8 mouse cellular contexts compared by ENCODE assay signal in the genomic region with DNA sequence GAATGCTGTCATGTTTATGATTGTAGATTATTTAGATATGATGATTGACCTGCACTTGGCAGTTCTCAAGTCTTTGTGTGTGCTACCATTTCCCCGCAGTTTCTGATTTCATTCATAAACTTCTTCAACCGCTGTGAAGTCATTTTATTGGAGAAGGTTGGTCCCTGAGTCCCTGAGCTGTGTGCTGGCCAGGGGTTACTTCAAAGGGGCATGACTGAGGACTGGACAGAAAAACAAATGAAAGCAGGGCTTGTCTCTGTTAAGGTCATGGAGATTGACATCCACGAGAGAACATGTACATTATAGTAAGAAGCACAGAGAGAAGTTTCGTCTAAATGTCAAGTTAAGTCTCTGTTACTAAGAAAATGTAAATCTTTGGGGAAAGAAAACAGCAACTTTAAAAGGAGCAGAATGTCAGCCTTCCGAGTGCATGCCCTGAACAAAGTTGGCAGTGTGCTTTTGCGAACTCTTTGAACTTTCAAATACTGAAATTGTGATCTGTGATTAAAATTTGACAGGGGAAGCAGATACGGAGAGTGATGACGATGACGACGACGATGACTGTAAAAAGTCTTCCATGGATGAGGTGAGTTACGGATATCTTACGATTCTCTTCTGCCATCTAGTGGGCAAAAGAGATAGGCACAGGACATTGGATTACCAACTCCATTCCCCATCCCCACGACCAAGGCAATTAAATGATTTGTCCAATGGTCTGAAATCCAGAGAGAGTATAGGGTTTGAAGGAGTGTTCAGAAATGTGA.
A peak's percentile ranks its signal among the peaks of the same experiment; 100 is the strongest.
DNase-seq lines count a peak whose midpoint lies in the region; ATAC-seq and TF ChIP-seq lines count a peak whose summit lies in the region.

No protein-coding gene starts in this region.

- TF ChIP-seq POLR2A in CH12.LX (IDR thresholded peaks at IDR 0.05; ENCODE audit: low read depth, low read length) = no peak
- no peak for TF ChIP-seq POLR2A in myocyte (IDR thresholded peaks at IDR 0.05; ENCODE audit: insufficient read length, low read depth)

- WGBS in heart, embryonic 12.5 days = 10% methylated on average over 14 of the region's 14 CpGs
- 10% methylated on average over 14 of the region's 14 CpGs for WGBS in limb, embryonic 11.5 days

- dilution Hi-C loops in CH12.LX (cut with MboI; ENCODE audit: extremely low pct_ligation_motif_present, extremely low pct_unique_long_range_greater_than_20kb, low sequenced_read_pairs) = no loop called here

- in situ Hi-C loops in CH12.LX (cut with MboI; ENCODE audit: low pct_ligation_motif_present, low pct_unique_long_range_greater_than_20kb, low sequenced_read_pairs) = loop anchor here (25.0 kb wide), 1 partner anchor 643 kb away; no protein-coding TSS in a partner anchor

- H3K27ac ChIP-seq in CH12.LX (ENCODE audit: insufficient read depth, low read depth) = no peak overlapping the region
- H3K27ac ChIP-seq in heart, embryonic 12.5 days (ENCODE audit: poor library complexity, severe bottlenecking) = no peak overlapping the region
- no peak overlapping the region for H3K27ac ChIP-seq in limb, embryonic 11.5 days (replicated peaks; ENCODE audit: low read depth, low read length)

- H3K4me2 ChIP-seq in CH12.LX (ENCODE audit: insufficient read depth, low read depth, poor library complexity, severe bottlenecking) = no peak overlapping the region
- peak overlapping the region; percentile 65 for H3K4me2 ChIP-seq in heart, embryonic 12.5 days
- peak overlapping the region; percentile 36; the same call in 1 of the 2 replicates for H3K4me2 ChIP-seq in limb, embryonic 11.5 days (ENCODE audit: low read depth, severe bottlenecking)
- peak overlapping the region; percentile 91 for H3K4me2 ChIP-seq in myocyte (ENCODE audit: low read depth)

- H3K36me3 ChIP-seq in CH12.LX (replicated peaks in 1 of 2; ENCODE audit: control insufficient read depth in 1 of 2, insufficient read depth in 1 of 2, low read length in 1 of 2) (no peaks in the 10 kb centered on the region), myocyte (ENCODE audit: control insufficient read depth, insufficient read depth) (no peaks in the 10 kb centered on the region)
- no peaks in the 10 kb centered on the region for H3K36me3 ChIP-seq in heart, embryonic 12.5 days
- H3K36me3 ChIP-seq in limb, embryonic 11.5 days (ENCODE audit: control insufficient read depth, insufficient read depth, low read length) = no peaks in the 10 kb centered on the region

- TF ChIP-seq CTCF in CH12.LX (conservative IDR thresholded peaks at IDR 0.05 in 1 of 2, IDR thresholded peaks at IDR 0.05 in 1 of 2; ENCODE audit: low read depth in 2 of 2, low read length in 2 of 2) = peak in 1 of 2 experiments; percentile 37; a peak in 1 of 4 replicates

- no peaks in the 10 kb centered on the region for H3K27me3 ChIP-seq in CH12.LX (replicated peaks)
- no peaks in the 10 kb centered on the region for H3K27me3 ChIP-seq in heart, embryonic 12.5 days (replicated peaks)
- no peaks in the 10 kb centered on the region for H3K27me3 ChIP-seq in limb, embryonic 11.5 days (ENCODE audit: control insufficient read depth, insufficient read depth, low read length)
- no peaks in the 10 kb centered on the region for H3K27me3 ChIP-seq in myocyte (ENCODE audit: control insufficient read depth, insufficient read depth, insufficient read length)

- peak; percentile 20 for TF ChIP-seq RAD21 in CH12.LX (IDR thresholded peaks at IDR 0.05; ENCODE audit: low read depth, low read length)

- H3K79me2 ChIP-seq in CH12.LX (replicated peaks; ENCODE audit: control insufficient read depth, extremely low read depth, insufficient read depth, poor library complexity, severe bottlenecking) (no peaks in the 10 kb centered on the region), myocyte (ENCODE audit: control insufficient read depth, insufficient read depth) (no peaks in the 10 kb centered on the region)

- H3ac ChIP-seq in myocyte (ENCODE audit: control insufficient read depth, insufficient read length) = no peak overlapping the region

- H3K4me3 ChIP-seq in CH12.LX (replicated peaks in 1 of 3; ENCODE audit: low read depth in 2 of 3, low read length in 2 of 3, poor library complexity in 1 of 3) (no peak overlapping the region), myocyte (no peak overlapping the region)
- peak overlapping the region; percentile 21; the same call in 1 of the 2 replicates for H3K4me3 ChIP-seq in heart, embryonic 12.5 days
- no peak overlapping the region for H3K4me3 ChIP-seq in limb, embryonic 11.5 days (ENCODE audit: low read depth, low read length)

- H3K9me3 ChIP-seq in CH12.LX (replicated peaks; ENCODE audit: low read length) = peaks cover 49% of the 10 kb centered on the region
- no peaks in the 10 kb centered on the region for H3K9me3 ChIP-seq in heart, embryonic 12.5 days (replicated peaks)
- H3K9me3 ChIP-seq in limb, embryonic 11.5 days (ENCODE audit: control insufficient read depth, low read length) = no peaks in the 10 kb centered on the region

- DNase-seq in CH12.LX (ENCODE audit: extremely low read depth) (no peak), WW6 (ENCODE audit: low read depth, low spot score) (peak; percentile 28)
- DNase-seq in embryo, embryonic 11 days = peak; percentile 83
- DNase-seq in kidney, adult 9 months = peak; percentile 63
- DNase-seq in limb, embryonic 11.5 days (ENCODE audit: low spot score) = peak; percentile 59
- DNase-seq in urinary bladder, postnatal 4 days (ENCODE audit: low spot score in 2 of 2) = no peak

- ATAC-seq in heart, embryonic 12.5 days (ENCODE audit: insufficient number of reproducible peaks, low FRiP score) = no peak
- ATAC-seq in limb, embryonic 11.5 days (ENCODE audit: insufficient number of reproducible peaks, low FRiP score, low TSS enrichment, low read depth) = no peak

- H3K9ac ChIP-seq in CH12.LX (ENCODE audit: insufficient read depth, low read depth) = no peak overlapping the region
- H3K9ac ChIP-seq in heart, embryonic 12.5 days = no peak overlapping the region
- no peak overlapping the region for H3K9ac ChIP-seq in limb, embryonic 11.5 days (ENCODE audit: low read length)

- no peaks in the 10 kb centered on the region for H3K4me1 ChIP-seq in CH12.LX (ENCODE audit: control insufficient read depth in 1 of 2, insufficient read depth in 2 of 2)
- no peaks in the 10 kb centered on the region for H3K4me1 ChIP-seq in heart, embryonic 12.5 days (replicated peaks)
- no peaks in the 10 kb centered on the region for H3K4me1 ChIP-seq in limb, embryonic 11.5 days (ENCODE audit: control insufficient read depth, insufficient read depth, low read length)

- no peak for TF ChIP-seq EP300 in CH12.LX (IDR thresholded peaks at IDR 0.05; ENCODE audit: low read length)

TF ChIP-seq in CH12.LX, 34 proteins besides CTCF, POLR2A, EP300 and RAD21:
- TF ChIP-seq CHD2 (IDR thresholded peaks at IDR 0.05; ENCODE audit: low read length) = no peak
- no peak for TF ChIP-seq ETS1 (conservative IDR thresholded peaks at IDR 0.05; ENCODE audit: low read depth, low read length)

TF ChIP-seq in myocyte, 11 proteins besides CTCF, POLR2A, EP300 and RAD21:
- no peak for TF ChIP-seq TCF12 (IDR thresholded peaks at IDR 0.05; ENCODE audit: insufficient read depth, poor library complexity, severe bottlenecking)
- TF ChIP-seq CEBPB (IDR thresholded peaks at IDR 0.05; ENCODE audit: insufficient read depth, poor library complexity, severe bottlenecking) = no peak
- no peak for TF ChIP-seq SRF (IDR thresholded peaks at IDR 0.05; ENCODE audit: control insufficient read depth, insufficient read length, low read depth)

Comparison
In these comparisons a context has a peak if more than half of its experiments do, and no peak if none do; other contexts are left out.
1. DNase-seq: peak in WW6 (single experiment), embryo, embryonic 11 days (single experiment), kidney, adult 9 months (single experiment) and limb, embryonic 11.5 days (single experiment); none in CH12.LX (single experiment) and urinary bladder, postnatal 4 days (0 of 2).